Mouse (Mus musculus): ENCODE data around the gene Mog. TPM values are rescaled to one million over a fixed set of nuclear protein-coding genes. Genes with fewer than 3 reads are reported as not detected.
A peak's percentile ranks its signal among the peaks of the same experiment; 100 is the strongest.

Gene Mog
- polyA plus RNA-seq, 1 experiment from 2014 or later, result 1.1 TPM

DNA sequence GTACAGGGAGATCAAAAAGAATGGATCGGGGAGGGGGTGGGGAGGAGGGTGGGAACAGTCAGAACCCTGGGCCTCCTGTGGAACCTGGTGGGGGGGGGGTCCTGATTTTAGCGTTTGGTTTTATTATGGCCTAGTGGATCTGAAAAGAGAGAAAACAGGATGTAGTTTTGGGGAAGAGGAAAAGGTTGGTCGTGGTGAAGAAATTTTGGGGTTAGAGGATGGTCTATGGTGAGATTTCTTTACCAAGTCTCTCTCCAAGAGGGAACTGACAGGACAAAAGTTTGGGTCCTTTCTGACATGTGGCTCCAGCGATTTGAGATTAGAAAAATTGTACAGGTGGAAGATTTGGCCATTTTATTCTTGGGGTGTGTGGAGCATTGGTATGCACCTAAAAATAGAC, 28.5 kb upstream of the Mog start:
- peaks cover 60% of the 10 kb centered on the region for H3K4me1 ChIP-seq

GRCm38 (mm10) chr17:37050876-37051275, 27.7 kb upstream of the Mog start:
- H3K9ac ChIP-seq, result peak overlapping the region; percentile 89
- peak overlapping the region; percentile 78 for H3K4me3 ChIP-seq
- H3K4me1 ChIP-seq, result peaks cover 58% of the 10 kb centered on the region
- H3K9me3 ChIP-seq (replicated peaks), result no peaks in the 10 kb centered on the region
- peaks cover 4% of the 10 kb centered on the region for H3K27me3 ChIP-seq
- H3K36me3 ChIP-seq (ENCODE audit: poor library complexity, severe bottlenecking), result peaks cover 28% of the 10 kb centered on the region
- H3K4me2 ChIP-seq, result peak overlapping the region; percentile 87
- peak overlapping the region; percentile 79 for H3K27ac ChIP-seq
- 2% methylated on average over 25 of the region's 27 CpGs for WGBS
- peak; percentile 25 for ATAC-seq

More for the DNA sequence above, 28.5 kb upstream of the Mog start:
- Histone ChIP-seq H3K9ac (peak overlapping the region; percentile 89), H3K9me3 (replicated peaks) (no peaks in the 10 kb centered on the region), H3K4me2 (peak overlapping the region; percentile 87), H3K27ac (no peak overlapping the region), H3K27me3 (peaks cover 4% of the 10 kb centered on the region), H3K36me3 (ENCODE audit: poor library complexity, severe bottlenecking) (peaks cover 37% of the 10 kb centered on the region), H3K4me3 (peak overlapping the region; percentile 78)
- WGBS, result 50% methylated on average over 4 of the region's 4 CpGs
- ATAC-seq, result no peak

- Histone ChIP-seq H3K4me2 (peak overlapping the region; percentile 87), H3K4me3 (peak overlapping the region; percentile 78), H3K9ac (peak overlapping the region; percentile 89), H3K9me3 (replicated peaks) (no peaks in the 10 kb centered on the region), H3K27me3 (peaks cover 4% of the 10 kb centered on the region), H3K27ac (peak overlapping the region; percentile 79), H3K4me1 (peaks cover 59% of the 10 kb centered on the region), H3K36me3 (ENCODE audit: poor library complexity, severe bottlenecking) (peaks cover 23% of the 10 kb centered on the region)
- ATAC-seq, result peak; percentile 63
- 0% methylated on average over 17 of the region's 22 CpGs for WGBS
These were observed 27.2 kb upstream of the Mog start for GRCm38 (mm10) chr17:37050399-37050798.

DNA sequence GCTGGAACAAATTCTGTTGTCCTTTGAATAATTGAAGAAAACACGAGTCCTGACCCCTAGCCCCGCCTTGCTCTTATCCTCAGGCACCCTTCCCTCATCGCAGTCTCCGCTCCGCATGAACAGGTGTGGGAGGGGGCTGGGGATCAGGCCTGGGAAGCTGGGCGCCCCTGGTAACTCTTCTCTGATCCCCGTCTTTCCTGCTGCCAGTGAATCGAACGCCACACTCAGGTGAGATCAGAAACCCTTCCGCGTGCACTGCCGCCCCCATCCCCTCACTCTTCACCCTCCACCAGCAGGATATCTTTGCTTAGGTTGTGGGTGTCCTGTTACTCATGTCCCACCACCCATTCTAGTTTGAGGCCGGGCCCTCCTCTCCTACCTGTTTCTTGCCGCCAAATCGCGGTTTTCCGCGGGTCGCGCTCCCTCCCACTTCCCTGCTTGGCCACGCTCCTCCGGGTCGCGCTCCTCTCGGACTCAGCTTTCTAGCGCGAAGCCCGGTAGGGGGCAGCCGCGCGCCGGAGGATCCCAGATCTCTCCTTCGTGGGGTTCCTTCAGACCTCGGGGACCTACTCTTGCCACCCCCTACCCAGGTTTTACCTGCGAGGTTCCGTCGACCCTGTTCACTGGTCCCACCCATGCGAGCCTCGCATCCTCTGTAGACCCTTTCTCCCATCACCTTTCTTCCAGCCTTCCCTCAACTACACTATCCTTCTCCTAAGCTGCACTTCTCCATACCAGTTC, 26.5 kb upstream of the Mog start:
- peak; percentile 19 for ATAC-seq
- 2% methylated on average over 39 of the region's 39 CpGs for WGBS
- Histone ChIP-seq H3K4me2 (peak overlapping the region; percentile 87), H3K27ac (peak overlapping the region; percentile 79), H3K27me3 (peaks cover 4% of the 10 kb centered on the region), H3K9ac (peak overlapping the region; percentile 89), H3K9me3 (replicated peaks) (no peaks in the 10 kb centered on the region), H3K4me1 (peaks cover 66% of the 10 kb centered on the region), H3K4me3 (peak overlapping the region; percentile 78), H3K36me3 (ENCODE audit: poor library complexity, severe bottlenecking) (peaks cover 17% of the 10 kb centered on the region)

DNA sequence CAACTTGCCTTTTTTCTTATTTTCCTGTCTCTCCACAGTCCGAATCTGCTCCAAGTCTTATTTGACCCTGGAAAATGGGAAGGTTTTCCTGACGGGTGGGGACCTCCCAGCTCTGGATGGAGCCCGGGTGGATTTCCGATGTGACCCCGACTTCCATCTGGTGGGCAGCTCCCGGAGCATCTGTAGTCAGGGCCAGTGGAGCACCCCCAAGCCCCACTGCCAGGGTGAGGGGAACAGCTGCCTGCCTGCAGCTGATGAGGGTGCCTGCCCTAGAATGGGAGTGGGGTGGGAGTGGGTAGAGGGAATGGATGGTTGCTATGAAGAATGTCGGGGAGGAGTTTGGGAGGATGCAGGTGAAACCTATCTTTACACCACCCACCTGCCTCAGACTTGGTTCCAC, 25.2 kb upstream of the Mog start:
- no peak overlapping the region for H3K27ac ChIP-seq
- peak overlapping the region; percentile 17; the same call in 1 of the 2 replicates for H3K9ac ChIP-seq
- H3K4me1 ChIP-seq, result peaks cover 65% of the 10 kb centered on the region
- peak overlapping the region; percentile 91 for H3K4me2 ChIP-seq
- WGBS, result 59% methylated on average over 7 of the region's 7 CpGs
- H3K27me3 ChIP-seq, result peaks cover 4% of the 10 kb centered on the region
- no peaks in the 10 kb centered on the region for H3K9me3 ChIP-seq (replicated peaks)
- no peak for ATAC-seq
- 0 out of 2 replicates have a peak, but pooled peaks cover 3% of the 10 kb centered on the region for H3K36me3 ChIP-seq (ENCODE audit: poor library complexity, severe bottlenecking)
- H3K4me3 ChIP-seq, result peak overlapping the region; percentile 13

DNA sequence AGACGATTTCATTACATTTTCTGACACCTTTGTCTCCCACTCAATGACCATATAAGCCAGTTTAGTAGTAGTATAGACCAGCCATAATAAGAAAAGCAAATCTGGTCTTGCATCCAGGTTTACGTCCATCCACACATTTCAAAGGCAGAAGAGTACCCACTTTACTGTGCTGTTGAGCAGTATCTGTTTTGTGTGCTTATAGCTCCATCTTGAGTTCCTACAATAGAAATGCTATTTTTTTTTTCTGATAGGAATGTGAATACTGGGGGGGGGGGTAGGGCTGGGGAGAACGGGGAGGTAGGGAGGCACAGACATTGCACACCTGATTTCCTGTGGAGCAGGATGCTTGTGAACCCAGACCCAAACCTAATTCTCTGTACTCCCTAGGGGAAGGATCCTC, 24.8 kb upstream of the Mog start:
- Histone ChIP-seq H3K4me1 (peaks cover 62% of the 10 kb centered on the region), H3K4me3 (peak overlapping the region; percentile 86), H3K27ac (no peak overlapping the region), H3K9me3 (replicated peaks) (no peaks in the 10 kb centered on the region), H3K36me3 (ENCODE audit: poor library complexity, severe bottlenecking) (no peaks in the 10 kb centered on the region), H3K4me2 (peak overlapping the region; percentile 91), H3K9ac (0 out of 2 replicates have a peak overlapping the region, but pooled peaks have one; percentile 17), H3K27me3 (peaks cover 4% of the 10 kb centered on the region)
- ATAC-seq, result no peak
- WGBS, result 34% methylated on average over 3 of the region's 3 CpGs

DNA sequence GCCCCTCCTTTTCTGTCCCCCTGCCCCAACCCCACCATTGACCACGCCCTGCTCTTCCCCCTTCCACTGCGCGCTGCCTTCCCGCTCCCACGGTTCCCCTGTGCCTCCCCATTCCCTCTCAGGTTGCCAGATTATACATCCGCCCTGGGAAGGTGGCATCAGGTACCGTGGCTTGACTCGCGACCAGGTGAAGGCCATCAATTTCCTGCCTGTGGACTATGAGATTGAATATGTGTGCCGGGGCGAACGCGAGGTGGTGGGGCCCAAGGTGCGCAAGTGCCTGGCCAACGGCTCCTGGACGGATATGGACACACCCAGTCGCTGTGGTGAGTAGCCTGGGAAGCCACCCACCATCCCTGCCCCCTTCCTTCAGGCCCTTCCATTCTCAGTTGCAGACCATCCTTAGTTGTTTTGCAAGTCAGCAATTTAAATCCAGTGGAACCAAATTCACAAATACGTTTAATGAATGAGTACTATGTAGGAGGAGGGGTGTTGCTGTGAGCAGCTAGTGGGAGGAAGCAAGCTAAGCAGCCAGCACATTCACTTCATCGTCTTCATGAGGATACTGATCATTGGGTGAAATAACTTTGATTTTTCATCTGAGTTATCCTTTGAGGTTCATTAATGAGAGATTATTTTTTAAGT, 24.3 kb upstream of the Mog start:
- Histone ChIP-seq H3K4me2 (peak overlapping the region; percentile 91), H3K9ac (peak overlapping the region; percentile 96), H3K9me3 (replicated peaks) (no peaks in the 10 kb centered on the region), H3K36me3 (ENCODE audit: poor library complexity, severe bottlenecking) (no peaks in the 10 kb centered on the region), H3K27me3 (peaks cover 4% of the 10 kb centered on the region), H3K4me3 (peak overlapping the region; percentile 86), H3K27ac (peak overlapping the region; percentile 14; the same call in 1 of the 2 replicates), H3K4me1 (peaks cover 59% of the 10 kb centered on the region)
- no peak for ATAC-seq
- WGBS, result 13% methylated on average over 19 of the region's 19 CpGs

GRCm38 (mm10) chr17:37046312-37047112, 23.3 kb upstream of the Mog start:
- Histone ChIP-seq H3K4me1 (peaks cover 49% of the 10 kb centered on the region), H3K9me3 (replicated peaks) (no peaks in the 10 kb centered on the region), H3K36me3 (ENCODE audit: poor library complexity, severe bottlenecking) (no peaks in the 10 kb centered on the region), H3K27me3 (peaks cover 4% of the 10 kb centered on the region), H3K9ac (peak overlapping the region; percentile 96), H3K4me2 (peak overlapping the region; percentile 91), H3K27ac (peak overlapping the region; percentile 93), H3K4me3 (peak overlapping the region; percentile 86)
- ATAC-seq, result peak; percentile 64
- under 1% methylated on average over 35 of the region's 58 CpGs for WGBS

DNA sequence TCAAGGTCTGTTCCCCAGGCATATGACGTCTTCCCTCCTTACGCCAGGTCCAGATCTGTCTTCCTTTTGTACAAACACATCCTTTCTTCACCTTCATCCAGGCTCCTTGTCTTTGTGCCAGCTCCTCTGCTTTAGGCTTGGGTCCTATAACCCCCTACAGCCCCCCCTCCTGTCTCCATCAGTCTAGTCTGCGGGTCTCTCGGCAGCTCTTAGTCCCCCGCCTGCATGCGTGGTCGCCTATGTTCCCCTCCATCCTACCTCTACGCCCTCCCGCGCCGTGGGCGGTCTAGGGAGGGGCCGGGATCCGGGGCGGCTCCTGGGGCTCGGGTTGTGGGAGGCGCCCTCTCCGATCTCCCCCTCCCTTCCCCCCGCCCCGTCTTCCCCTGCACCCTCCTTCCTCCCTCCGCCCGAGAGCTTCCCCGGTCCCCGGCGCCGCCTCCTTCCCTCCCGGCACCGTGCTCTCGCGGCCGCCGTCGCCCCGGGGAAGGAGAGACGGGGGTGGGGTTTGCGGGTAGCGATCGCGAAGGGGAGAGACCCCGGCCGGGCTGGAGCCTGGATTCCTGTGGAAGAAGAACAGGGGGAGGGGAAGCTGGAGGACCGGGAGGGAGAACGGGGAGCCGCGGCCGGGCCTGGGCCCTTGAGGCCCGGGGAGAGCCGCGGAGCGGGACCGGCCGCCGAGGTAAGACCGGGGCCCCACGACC, 22.6 kb upstream of the Mog start, which contains the start of gene Gabbr1:
Gene Gabbr1 (plus strand): TSS at position 356 of the 701 bp plus-strand sequence.
- WGBS, result under 1% methylated on average over 36 of the region's 55 CpGs
- H3K4me2 ChIP-seq, result peak within 1 kb of the TSS; percentile 91
- peak within 1 kb of the TSS; percentile 96 for H3K9ac ChIP-seq
- H3K36me3 ChIP-seq (ENCODE audit: poor library complexity, severe bottlenecking), result no peaks in the 10 kb centered on the region
- H3K4me1 ChIP-seq, result peaks cover 42% of the 10 kb centered on the region
- H3K9me3 ChIP-seq (replicated peaks), result no peaks in the 10 kb centered on the region
- peak within 1 kb of the TSS; percentile 86 for H3K4me3 ChIP-seq
- peak within 1 kb of the TSS; percentile 93 for H3K27ac ChIP-seq
- peaks cover 4% of the 10 kb centered on the region for H3K27me3 ChIP-seq
- ATAC-seq, result peak; percentile 80

- H3K4me1 ChIP-seq, result peaks cover 37% of the 10 kb centered on the region
- H3K27ac ChIP-seq, result peak overlapping the region; percentile 93
- 82% methylated on average over 7 of the region's 7 CpGs for WGBS
- peak overlapping the region; percentile 91 for H3K4me2 ChIP-seq
- no peak for ATAC-seq
- no peaks in the 10 kb centered on the region for H3K36me3 ChIP-seq (ENCODE audit: poor library complexity, severe bottlenecking)
- H3K9me3 ChIP-seq (replicated peaks), result no peaks in the 10 kb centered on the region
- peak overlapping the region; percentile 86 for H3K4me3 ChIP-seq
- peak overlapping the region; percentile 96 for H3K9ac ChIP-seq
- H3K27me3 ChIP-seq, result peaks cover 4% of the 10 kb centered on the region
These were observed 21.6 kb upstream of the Mog start for GRCm38 (mm10) chr17:37044651-37045244.
